Mouse (Mus musculus) layer of hippocampus, adult 11-12 months (tissue): ENCODE results near the gene Ddit4l.
A peak's percentile ranks its signal among the peaks of the same experiment; 100 is the strongest.
"Not testable (repeated sequence)": the region's sequence is repeated elsewhere in the genome, so short reads cannot be mapped to it uniquely, and the experiment has no call there.

ENCODE experiments used
- DNase-seq: peaks from one replicate; pipeline ENCODE4 v3.0.0; 2022; ENCODE audit warnings: low spot score

The Ddit4l gene

GRCm38 (mm10) chr3:137647427-137648100, 26.2 kb downstream of the Ddit4l start:
- DNase-seq: peak; percentile 47

- no peak for DNase-seq
Observed at GRCm38 (mm10) chr3:137649112-137649511, 27.7 kb downstream of the Ddit4l start.

- no peak for DNase-seq
Observed at GRCm38 (mm10) chr3:137652853-137653252, 31.4 kb downstream of the Ddit4l start.

- DNase-seq: not testable (repeated sequence)
Observed at GRCm38 (mm10) chr3:137671224-137671623, 49.8 kb downstream of the Ddit4l start, which contains the start of gene Gm21962. TSS of gene Gm21962 (plus strand) at chr3:137671524.
